In genomic region chr4:62437871-62438270, GRCm38 (mm10) we compare ENCODE assay signal across 20 mouse cellular contexts. TPM values are rescaled to one million over a fixed set of nuclear protein-coding genes. Genes with fewer than 3 reads are reported as not detected.
"Had no signal": no experiment of that assay in that cellular context is flagged by ENCODE, and none has a peak within 500 bp of the region (broad histone marks: within the 10 kb centered on the region; RNA-seq: fewer than 3 reads in every experiment).

No protein-coding gene starts in this region.

- H3K27ac ChIP-seq: layer of hippocampus, adult 2 months; limb, embryonic 13.5 days; liver, embryonic 14.5 days; neural tube, embryonic 15.5 days; stomach, embryonic 15.5 days had no signal

- H3K27me3 ChIP-seq: limb, embryonic 13.5 days; neural tube, embryonic 15.5 days; stomach, embryonic 15.5 days had no signal

- H3K9ac ChIP-seq: limb, embryonic 13.5 days; liver, embryonic 14.5 days; neural tube, embryonic 15.5 days; stomach, embryonic 15.5 days had no signal

- H3K4me3 ChIP-seq: layer of hippocampus, adult 2 months; limb, embryonic 13.5 days; myocyte; neural tube, embryonic 15.5 days; stomach, embryonic 15.5 days had no signal

- H3K4me2 ChIP-seq: limb, embryonic 13.5 days; neural tube, embryonic 15.5 days; stomach, embryonic 15.5 days had no signal

- ATAC-seq: hindbrain, embryonic 16.5 days; inflammation-experienced regulatory T-cells, adult 6 months; intestine, postnatal 0 days had no signal

- DNase-seq: left cerebral cortex, postnatal 4 days; lung, adult 18-20 months; midbrain, embryonic 14.5 days; thymus, adult 2 months; thymus, postnatal 36 days had no signal

- H3K36me3 ChIP-seq: limb, embryonic 13.5 days; neural tube, embryonic 15.5 days; stomach, embryonic 15.5 days had no signal

- H3K9me3 ChIP-seq: limb, embryonic 13.5 days; neural tube, embryonic 15.5 days; stomach, embryonic 15.5 days had no signal

- H3K4me1 ChIP-seq: limb, embryonic 13.5 days; neural tube, embryonic 15.5 days; stomach, embryonic 15.5 days had no signal

RNA-seq across cellular contexts. Expression of gene Rnf183, which starts 2.8 kb away (rescaled TPM):
- total RNA-seq: layer of hippocampus, adult 2 months; layer of hippocampus, postnatal 10 days; left cerebral cortex, postnatal 10 days; left cerebral cortex, postnatal 4 days; liver, adult 2 months; megakaryocyte-erythroid progenitor cell, adult 5-6 weeks had no signal
- polyA plus RNA-seq: inflammation-experienced regulatory T-cells, adult 6 months; limb, embryonic 13.5 days; liver, adult 2 months; liver, embryonic 14.5 days; midbrain, embryonic 14.5 days; myocyte; neural tube, embryonic 11.5 days; spleen, adult 2 months; stomach, embryonic 15.5 days had no signal
